Mouse (Mus musculus): ENCODE results near the gene Btbd7. TPM values are rescaled to one million over a fixed set of nuclear protein-coding genes. Genes with fewer than 3 reads are reported as not detected.

Gene Btbd7
- polyA plus RNA-seq (2012; rRNA removed) (3.5 and 4.2 TPM in 2 replicates), polyA plus RNA-seq (2014; fragmentation: Nextera tagmentation; extraction: Ambion mirVana) (3.9 and 4.3 TPM in 2 replicates)

GRCm38 (mm10) chr12:102878031-102878823 is at the start of gene Btbd7:
Gene Btbd7, minus strand, starts transcription at chr12:102878471.
- TF ChIP-seq EP300 (IDR thresholded peaks at IDR 0.05; ENCODE audit: low read depth): no peak
- no peak for TF ChIP-seq CTCF (IDR thresholded peaks at IDR 0.05; ENCODE audit: low read depth)
- peak; percentile 89 to 91 (median 90) for DNase-seq (ENCODE audit: low read depth in 3 of 3, low spot score in 3 of 3)
- Histone ChIP-seq H3K4me2 (ENCODE audit: low read depth) (peak within 1 kb of the TSS; percentile 90), H3K9ac (replicated peaks) (peak within 1 kb of the TSS; percentile 94), H3K4me3 (ENCODE audit: insufficient read depth in 1 of 2, low read depth in 2 of 2, low read length in 2 of 2) (peak within 1 kb of the TSS; percentile 83 to 98), H3K36me3 (replicated peaks; ENCODE audit: control insufficient read depth, insufficient read depth, low read depth) (no peaks in the 10 kb centered on the region), H3K27ac (peak within 1 kb of the TSS; percentile 78), H3K27me3 (ENCODE audit: control insufficient read depth, insufficient read depth, low read length) (no peaks in the 10 kb centered on the region), H3K9me3 (ENCODE audit: control insufficient read depth, low read length) (no peaks in the 10 kb centered on the region), H3K4me1 (replicated peaks; ENCODE audit: control insufficient read depth in 2 of 2, insufficient read depth in 2 of 2, low read length in 1 of 2) (peaks cover 9 to 15% of the 10 kb centered on the region in 2 experiments)
- ATAC-seq (ENCODE audit: insufficient read depth): peak; percentile 91
- under 1% methylated on average over 89 of the region's 95 CpGs for WGBS (ENCODE audit: insufficient replicate concordance)

DNA sequence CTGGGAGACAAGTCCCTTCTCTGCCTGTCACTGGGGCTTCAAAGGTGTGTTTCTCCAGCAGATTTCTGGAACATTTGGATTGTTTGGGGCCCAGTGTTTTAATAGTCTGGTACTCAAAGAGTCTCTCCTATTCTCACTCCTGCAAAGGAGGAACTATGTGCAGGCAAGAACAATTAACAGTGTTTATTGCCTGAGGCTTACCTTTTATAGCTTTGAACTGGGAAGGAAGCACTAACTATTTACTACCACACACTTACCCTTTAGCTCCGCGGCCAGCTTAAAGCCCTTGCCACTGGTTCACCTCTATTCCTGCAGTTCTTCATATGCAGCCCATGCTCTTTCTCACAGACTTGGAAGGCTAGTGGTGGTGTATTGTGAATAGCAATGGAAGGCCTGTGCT is 37.8 kb upstream of the Btbd7 start:
- H3K4me1 ChIP-seq (replicated peaks; ENCODE audit: control insufficient read depth in 2 of 2, insufficient read depth in 2 of 2, low read length in 1 of 2): no peaks in the 10 kb centered on the region
- no peak overlapping the region for H3K4me3 ChIP-seq (ENCODE audit: insufficient read depth in 1 of 2, low read depth in 2 of 2, low read length in 2 of 2)
- 55% methylated on average over 2 of the region's 2 CpGs for WGBS (ENCODE audit: insufficient replicate concordance)
- no peak for ATAC-seq (ENCODE audit: insufficient read depth)
- no peak overlapping the region for H3K4me2 ChIP-seq (ENCODE audit: low read depth)
- no peaks in the 10 kb centered on the region for H3K27me3 ChIP-seq (ENCODE audit: control insufficient read depth, insufficient read depth, low read length)
- H3K9ac ChIP-seq (replicated peaks): no peak overlapping the region
- H3K9me3 ChIP-seq (ENCODE audit: control insufficient read depth, low read length): no peaks in the 10 kb centered on the region
- no peak for DNase-seq (ENCODE audit: low read depth in 3 of 3, low spot score in 3 of 3)
- H3K27ac ChIP-seq: no peak overlapping the region
- no peak for TF ChIP-seq CTCF (IDR thresholded peaks at IDR 0.05; ENCODE audit: low read depth)
- no peak for TF ChIP-seq EP300 (IDR thresholded peaks at IDR 0.05; ENCODE audit: low read depth)
- no peaks in the 10 kb centered on the region for H3K36me3 ChIP-seq (replicated peaks; ENCODE audit: control insufficient read depth, insufficient read depth, low read depth)

DNA sequence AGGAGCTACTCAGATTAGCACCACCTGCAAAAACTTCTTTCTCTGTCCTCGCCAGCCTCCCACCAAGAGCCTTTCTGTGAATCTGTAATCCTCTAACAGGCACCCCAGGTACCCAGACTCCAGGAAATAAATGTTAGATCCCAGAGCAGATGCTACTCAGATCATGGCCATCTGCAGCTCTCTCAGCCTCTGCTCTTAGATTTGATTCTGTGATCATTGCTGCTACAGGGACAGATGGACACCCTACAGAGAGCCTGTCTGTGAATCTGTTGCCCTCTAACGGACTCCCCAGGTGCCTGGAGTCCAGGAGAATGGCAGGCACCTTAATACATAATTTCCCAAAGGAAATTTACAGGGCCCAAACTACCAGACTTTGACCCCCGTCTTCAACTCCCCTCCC is 29.9 kb upstream of the Btbd7 start:
- Histone ChIP-seq H3K27me3 (ENCODE audit: control insufficient read depth, insufficient read depth, low read length) (no peaks in the 10 kb centered on the region), H3K4me3 (ENCODE audit: insufficient read depth in 1 of 2, low read depth in 2 of 2, low read length in 2 of 2) (no peak overlapping the region), H3K9me3 (ENCODE audit: control insufficient read depth, low read length) (no peaks in the 10 kb centered on the region), H3K9ac (replicated peaks) (no peak overlapping the region), H3K27ac (no peak overlapping the region), H3K4me2 (ENCODE audit: low read depth) (no peak overlapping the region), H3K36me3 (replicated peaks; ENCODE audit: control insufficient read depth, insufficient read depth, low read depth) (no peaks in the 10 kb centered on the region), H3K4me1 (replicated peaks; ENCODE audit: control insufficient read depth in 2 of 2, insufficient read depth in 2 of 2, low read length in 1 of 2) (no peaks in the 10 kb centered on the region)
- TF ChIP-seq EP300 (IDR thresholded peaks at IDR 0.05; ENCODE audit: low read depth) (no peak), CTCF (IDR thresholded peaks at IDR 0.05; ENCODE audit: low read depth) (no peak)
- no peak for DNase-seq (ENCODE audit: low read depth in 3 of 3, low spot score in 3 of 3)
- WGBS (ENCODE audit: insufficient replicate concordance): 32% methylated on average over 3 of the region's 3 CpGs
- ATAC-seq (ENCODE audit: insufficient read depth): no peak

DNA sequence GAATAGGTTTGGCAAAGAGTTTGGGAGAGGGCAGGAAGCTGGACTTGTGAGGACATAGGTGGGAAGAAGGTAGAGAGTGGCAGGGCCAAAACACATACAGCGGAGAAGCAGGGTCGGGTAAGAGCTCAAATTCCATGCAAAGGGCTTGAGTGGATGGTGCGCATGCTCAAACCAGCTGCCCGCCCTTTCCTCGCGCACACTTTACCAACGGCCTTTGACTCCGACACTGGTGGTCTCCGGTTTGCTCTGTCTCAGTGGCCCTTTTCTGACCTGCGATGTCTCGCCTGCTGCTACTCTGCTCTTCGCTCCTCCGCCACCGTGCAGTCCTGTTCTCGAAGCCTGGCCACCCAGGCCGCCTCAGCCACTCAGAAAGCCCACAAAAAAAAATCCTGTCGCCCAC is 20.8 kb upstream of the Btbd7 start, which contains the start of gene Cox8c:
Cox8c (plus strand) TSS at position 226 of the 400 bp plus-strand sequence.
- Histone ChIP-seq H3K4me3 (ENCODE audit: insufficient read depth in 1 of 2, low read depth in 2 of 2, low read length in 2 of 2) (no peak within 1 kb of the TSS), H3K36me3 (replicated peaks; ENCODE audit: control insufficient read depth, insufficient read depth, low read depth) (no peaks in the 10 kb centered on the region), H3K4me2 (ENCODE audit: low read depth) (no peak within 1 kb of the TSS), H3K9ac (replicated peaks) (no peak within 1 kb of the TSS), H3K4me1 (replicated peaks; ENCODE audit: control insufficient read depth in 2 of 2, insufficient read depth in 2 of 2, low read length in 1 of 2) (no peaks in the 10 kb centered on the region), H3K27ac (no peak within 1 kb of the TSS), H3K27me3 (ENCODE audit: control insufficient read depth, insufficient read depth, low read length) (no peaks in the 10 kb centered on the region), H3K9me3 (ENCODE audit: control insufficient read depth, low read length) (no peaks in the 10 kb centered on the region)
- 79% methylated on average over 17 of the region's 17 CpGs for WGBS (ENCODE audit: insufficient replicate concordance)
- DNase-seq (ENCODE audit: low read depth in 3 of 3, low spot score in 3 of 3) (no peak), ATAC-seq (ENCODE audit: insufficient read depth) (no peak)
- TF ChIP-seq EP300 (IDR thresholded peaks at IDR 0.05; ENCODE audit: low read depth) (no peak), CTCF (IDR thresholded peaks at IDR 0.05; ENCODE audit: low read depth) (no peak)

DNA sequence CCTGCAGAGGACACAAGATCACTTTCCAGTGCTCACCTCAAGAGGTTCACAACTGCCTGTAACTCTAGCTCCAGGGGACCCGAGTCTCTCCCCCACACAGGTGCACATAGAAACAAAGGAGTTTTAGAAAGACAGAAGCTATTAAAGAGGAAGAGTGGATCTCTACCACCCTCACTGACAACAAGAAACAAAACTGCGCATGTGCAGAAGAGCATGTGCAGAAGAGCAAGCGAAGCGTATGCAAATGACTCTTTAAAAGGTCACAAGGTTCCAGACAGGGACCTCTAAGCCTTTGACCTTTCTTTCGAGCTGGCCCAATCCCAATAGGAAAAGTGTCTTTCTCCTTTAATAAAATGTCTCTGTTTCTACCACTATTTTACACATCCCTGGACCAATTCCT is 10.3 kb upstream of the Btbd7 start:
- TF ChIP-seq CTCF (IDR thresholded peaks at IDR 0.05; ENCODE audit: low read depth) (no peak), EP300 (IDR thresholded peaks at IDR 0.05; ENCODE audit: low read depth) (no peak)
- 59% methylated on average over 5 of the region's 5 CpGs for WGBS (ENCODE audit: insufficient replicate concordance)

More for the DNA sequence above, 10.3 kb upstream of the Btbd7 start:
- no peaks in the 10 kb centered on the region for H3K9me3 ChIP-seq (ENCODE audit: control insufficient read depth, low read length)
- DNase-seq (ENCODE audit: low read depth in 3 of 3, low spot score in 3 of 3) (no peak), ATAC-seq (ENCODE audit: insufficient read depth) (no peak)
- H3K9ac ChIP-seq (replicated peaks): no peak overlapping the region
- no peak overlapping the region for H3K4me2 ChIP-seq (ENCODE audit: low read depth)
- H3K36me3 ChIP-seq (replicated peaks; ENCODE audit: control insufficient read depth, insufficient read depth, low read depth): no peaks in the 10 kb centered on the region
- H3K27ac ChIP-seq: no peak overlapping the region
- no peaks in the 10 kb centered on the region for H3K4me1 ChIP-seq (replicated peaks; ENCODE audit: control insufficient read depth in 2 of 2, insufficient read depth in 2 of 2, low read length in 1 of 2)
- H3K4me3 ChIP-seq (ENCODE audit: insufficient read depth in 1 of 2, low read depth in 2 of 2, low read length in 2 of 2): no peak overlapping the region
- H3K27me3 ChIP-seq (ENCODE audit: control insufficient read depth, insufficient read depth, low read length): no peaks in the 10 kb centered on the region
